Mouse (Mus musculus) layer of hippocampus, postnatal 14 days (tissue): ENCODE results near the gene Krt6a. TPM values are rescaled to one million over a fixed set of nuclear protein-coding genes. Genes with fewer than 3 reads are reported as not detected.

Experiments
- microRNA-seq, 2 experiments: library from miRNA; unstranded; fragments of <30 nt; microRNA quantifications; one replicate each; pipeline ENCODE4 v1.2.0; 2021
- total RNA-seq, 2 experiments: library from RNA; stranded (reverse); gene quantifications; 2 replicates each; pipeline ENCODE4 v1.2.3; 2021

Krt6a gene
- total RNA-seq, 2 experiments from 2014 or later, result not detected

Small RNA genes within 50 kb of the gene (microRNA-seq; reads per million reads assigned to microRNA genes)
- gene Gm44323 (0 reads per million in 2 experiments), gene Gm44342 (0 reads per million in 2 experiments), gene Gm44383 (0 reads per million in 2 experiments), gene Gm44479 (0 reads per million in 2 experiments)

Other genes starting within 250 kb of the Krt6a start
- not detected for gene Krt88, start 246.6 kb downstream of the Krt6a start, total RNA-seq
- gene Krt81, start 230.6 kb downstream of the Krt6a start, total RNA-seq, result not detected
- not detected for gene Krt86, start 220.8 kb downstream of the Krt6a start, total RNA-seq
- gene Krt83, start 202.8 kb downstream of the Krt6a start, total RNA-seq, result not detected
- gene Gm49425, start 177.0 kb downstream of the Krt6a start, total RNA-seq, result not detected
- gene Krt84, start 161.5 kb downstream of the Krt6a start, total RNA-seq, result not detected
- gene Krt82, start 143.6 kb downstream of the Krt6a start, total RNA-seq, result not detected
- gene Krt90, start 131.4 kb downstream of the Krt6a start, total RNA-seq, result under 1 TPM; 0.14 to 0.16 TPM
- gene Krt75, start 120.4 kb downstream of the Krt6a start, total RNA-seq, result under 1 TPM in 1 of 2 experiments, not detected in 1; 0.14 TPM
- not detected for gene Gm5414, start 66.1 kb downstream of the Krt6a start, total RNA-seq
- gene Gm5478, start 46.9 kb downstream of the Krt6a start, total RNA-seq, result not detected
- not detected for gene Krt6b, start 14.0 kb downstream of the Krt6a start, total RNA-seq
- under 1 TPM; 0.33 to 0.48 TPM for gene Krt5, start 18.6 kb upstream of the Krt6a start, total RNA-seq
- not detected for gene Krt71, start 48.8 kb upstream of the Krt6a start, total RNA-seq
- gene Krt72, start 92.2 kb upstream of the Krt6a start, total RNA-seq, result not detected
- gene Krt73, start 108.0 kb upstream of the Krt6a start, total RNA-seq, result 1 to 10 TPM; 7.7 to 8.2 TPM
- 1 to 10 TPM; 2.6 to 3.7 TPM for gene Krt2, start 123.9 kb upstream of the Krt6a start, total RNA-seq
- gene Krt1, start 156.5 kb upstream of the Krt6a start, total RNA-seq, result 1 to 10 TPM; 3.4 to 4.4 TPM
- 1 to 10 TPM; 7.2 to 9.4 TPM for gene Krt77, start 175.4 kb upstream of the Krt6a start, total RNA-seq
- not detected for gene Krt76, start 198.6 kb upstream of the Krt6a start, total RNA-seq
- not detected for gene Krt4, start 230.4 kb upstream of the Krt6a start, total RNA-seq
- under 1 TPM in 1 of 2 experiments, not detected in 1; 0.44 TPM for gene Krt79, start 246.0 kb upstream of the Krt6a start, total RNA-seq